Mouse (Mus musculus) intestine, embryonic 16.5 days (tissue): ENCODE measurements around the gene Jph4. TPM values are rescaled to one million over a fixed set of nuclear protein-coding genes. Genes with fewer than 3 reads are reported as not detected.

Experiments
- ATAC-seq: fragments of 200-750 bp; cut with Nextera tagmentation; 2 replicates; pipeline ENCODE4 v1.8.0; 2017; ENCODE audit warnings: moderate TSS enrichment, moderate library complexity
- H3K27ac ChIP-seq: fragments of 300-500 bp; sonication (generic); 2 replicates; pipeline ENCODE4 v1.5.1; 2014; ENCODE audit warnings: mild to moderate bottlenecking, low read length
- H3K27me3 ChIP-seq: fragments of 300-500 bp; sonication (generic); replicated peaks from 2 replicates; pipeline ENCODE4 v1.6.1; 2014; ENCODE audit warnings: low read length, control low read depth, mixed read lengths; ENCODE audit not compliant: control insufficient read depth, insufficient read depth
- H3K36me3 ChIP-seq: fragments of 300-500 bp; sonication (generic); 2 replicates; pipeline ENCODE4 v1.6.1; 2014; ENCODE audit warnings: low read length, control low read depth; ENCODE audit not compliant: control insufficient read depth, insufficient read depth
- H3K4me1 ChIP-seq: fragments of 300-500 bp; sonication (generic); 2 replicates; pipeline ENCODE4 v1.6.1; 2014; ENCODE audit warnings: low read length, control low read depth, mixed read lengths; ENCODE audit not compliant: control insufficient read depth, insufficient read depth
- H3K4me2 ChIP-seq: fragments of 300-500 bp; sonication (generic); 2 replicates; pipeline ENCODE4 v1.6.1; 2014; ENCODE audit warnings: low read depth, low read length, control low read depth
- H3K4me3 ChIP-seq: fragments of 300-500 bp; sonication (generic); 2 replicates; pipeline ENCODE4 v1.5.1; 2014; ENCODE audit warnings: mild to moderate bottlenecking, low read length
- H3K9ac ChIP-seq: fragments of 300-500 bp; sonication (generic); 2 replicates; pipeline ENCODE4 v1.6.1; 2014; ENCODE audit warnings: low read depth, low read length
- H3K9me3 ChIP-seq: fragments of 300-500 bp; sonication (generic); 2 replicates; pipeline ENCODE4 v1.6.1; 2016; ENCODE audit warnings: low read length, control low read depth; ENCODE audit not compliant: control insufficient read depth
- WGBS: fragments of 180-500 bp; shearing (Covaris S2); extraction: QIAGEN DNeasy Blood & Tissue Kit; methylation state at CpG from one replicate; pipeline ENCODE4 v1.1.7; 2014; 5-methylcytosine and 5-hydroxymethylcytosine counted together
- polyA plus RNA-seq: library from polyadenylated mRNA; unstranded; fragments of >200 nt; fragmentation: Nextera tagmentation; extraction: Ambion mirVana; gene quantifications from 2 replicates; pipeline ENCODE4 v1.2.1, GENCODE M21; 2015

Jph4 gene
- polyA plus RNA-seq, 1 experiment from 2014 or later: 0.82 TPM

DNA sequence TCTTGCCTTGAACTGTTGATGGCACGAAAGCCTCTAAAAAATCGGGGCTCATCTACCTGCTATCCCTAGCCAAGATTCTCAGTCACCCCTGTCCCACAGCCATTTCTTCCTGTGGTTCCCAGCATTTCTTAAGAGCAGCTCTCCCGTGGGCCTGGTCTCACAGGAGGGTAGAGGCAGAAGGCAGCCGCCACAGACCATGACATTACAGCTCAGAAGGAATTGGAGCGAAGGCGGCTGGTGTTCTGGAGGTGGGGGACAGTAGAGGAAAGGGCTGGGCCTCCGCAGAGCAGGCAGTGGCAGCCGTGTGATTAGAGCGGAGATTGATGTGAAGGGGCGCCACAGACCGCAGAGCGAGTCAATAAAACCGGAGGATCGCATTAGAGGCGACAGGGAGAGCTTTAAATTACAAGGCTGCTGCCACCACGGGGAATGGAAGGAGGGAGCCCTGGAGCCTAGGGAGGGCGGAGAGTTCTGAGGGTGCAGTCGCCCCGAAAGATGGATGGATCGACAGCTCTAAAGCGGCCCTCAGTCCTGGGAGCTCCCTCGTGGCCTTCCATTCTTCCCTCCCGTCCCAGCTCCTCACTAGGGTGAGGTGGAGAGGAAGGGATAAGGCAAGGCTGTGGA lies 38.3 kb downstream of the Jph4 start:
- Histone ChIP-seq H3K9ac (peak overlapping the region; percentile 3; the same call in 1 of the 2 replicates), H3K27me3 (no peaks in the 10 kb centered on the region), H3K9me3 (no peaks in the 10 kb centered on the region), H3K36me3 (no peaks in the 10 kb centered on the region), H3K4me1 (peaks cover 10% of the 10 kb centered on the region; the same call in 1 of the 2 replicates), H3K27ac (no peak overlapping the region), H3K4me2 (peak overlapping the region; percentile 39; the same call in 1 of the 2 replicates), H3K4me3 (no peak overlapping the region)
- ATAC-seq: peak; percentile 27
- 12% methylated on average over 23 of the region's 23 CpGs for WGBS

DNA sequence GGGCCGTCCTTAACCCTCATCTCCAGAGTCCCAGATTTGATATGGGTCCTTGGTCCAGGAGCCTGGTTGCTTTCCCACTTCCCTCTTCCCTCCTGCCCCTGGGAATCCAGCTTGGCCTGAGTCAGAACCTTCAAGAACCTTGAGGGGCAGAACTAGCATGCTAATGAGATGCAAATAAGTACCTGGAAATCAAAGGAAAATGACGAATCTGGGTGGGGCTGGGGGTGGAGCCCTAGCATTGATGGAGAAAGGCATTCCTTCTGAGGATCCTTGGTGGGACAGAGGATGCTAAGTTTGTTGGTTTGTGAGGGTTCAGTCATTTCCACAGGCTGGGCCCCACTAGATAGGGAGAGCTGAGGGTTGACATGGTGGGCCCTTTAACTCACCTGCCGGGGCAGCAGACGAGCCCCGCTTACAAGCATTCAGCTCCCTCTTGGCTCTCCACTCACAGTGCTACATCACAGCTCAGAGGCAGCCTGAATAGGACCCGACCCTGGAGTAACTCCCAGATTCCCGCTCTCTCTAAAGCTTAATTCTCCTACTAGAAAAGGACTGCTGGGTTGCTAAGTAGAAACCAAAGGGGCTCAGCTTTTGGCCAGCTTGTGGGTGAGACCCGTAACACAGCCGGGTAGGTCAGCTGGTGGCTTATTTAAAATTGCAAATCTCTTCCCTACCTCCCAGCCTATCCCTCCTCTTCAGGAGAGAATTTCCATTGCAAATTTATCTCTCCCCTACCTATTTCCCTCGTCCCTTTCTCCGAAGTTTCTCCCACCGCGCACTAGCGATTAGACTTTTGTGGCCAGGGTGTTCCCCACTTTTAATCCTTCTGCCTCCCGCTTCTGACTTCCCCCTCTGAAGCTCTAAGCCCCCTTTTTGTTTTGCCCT lies 39.0 kb downstream of the Jph4 start:
- WGBS: 53% methylated on average over 15 of the region's 15 CpGs
- Histone ChIP-seq H3K4me1 (peaks cover 10% of the 10 kb centered on the region; the same call in 1 of the 2 replicates), H3K36me3 (no peaks in the 10 kb centered on the region), H3K4me3 (no peak overlapping the region), H3K4me2 (no peak overlapping the region), H3K27ac (no peak overlapping the region), H3K9me3 (no peaks in the 10 kb centered on the region), H3K27me3 (no peaks in the 10 kb centered on the region), H3K9ac (0 out of 2 replicates have a peak overlapping the region, but pooled peaks have one; percentile 3)
- ATAC-seq: no peak

- H3K27ac ChIP-seq: no peak overlapping the region
- H3K4me1 ChIP-seq: peaks cover 10% of the 10 kb centered on the region; the same call in 1 of the 2 replicates
- H3K9me3 ChIP-seq: no peaks in the 10 kb centered on the region
- no peaks in the 10 kb centered on the region for H3K27me3 ChIP-seq
- WGBS: 73% methylated on average over 3 of the region's 3 CpGs
- no peak for ATAC-seq
- no peak overlapping the region for H3K9ac ChIP-seq
- no peak overlapping the region for H3K4me2 ChIP-seq
- H3K36me3 ChIP-seq: no peaks in the 10 kb centered on the region
- H3K4me3 ChIP-seq: no peak overlapping the region
Observed at GRCm38 (mm10) chr14:55076956-55077355, 39.8 kb downstream of the Jph4 start.

- no peak for ATAC-seq
- Histone ChIP-seq H3K4me1 (peaks cover 10% of the 10 kb centered on the region; the same call in 1 of the 2 replicates), H3K4me2 (no peak overlapping the region), H3K27me3 (no peaks in the 10 kb centered on the region), H3K9ac (no peak overlapping the region), H3K36me3 (no peaks in the 10 kb centered on the region), H3K27ac (no peak overlapping the region), H3K4me3 (no peak overlapping the region), H3K9me3 (no peaks in the 10 kb centered on the region)
- 45% methylated on average over 6 of the region's 6 CpGs for WGBS
Observed at GRCm38 (mm10) chr14:55076224-55076623, 40.5 kb downstream of the Jph4 start.

DNA sequence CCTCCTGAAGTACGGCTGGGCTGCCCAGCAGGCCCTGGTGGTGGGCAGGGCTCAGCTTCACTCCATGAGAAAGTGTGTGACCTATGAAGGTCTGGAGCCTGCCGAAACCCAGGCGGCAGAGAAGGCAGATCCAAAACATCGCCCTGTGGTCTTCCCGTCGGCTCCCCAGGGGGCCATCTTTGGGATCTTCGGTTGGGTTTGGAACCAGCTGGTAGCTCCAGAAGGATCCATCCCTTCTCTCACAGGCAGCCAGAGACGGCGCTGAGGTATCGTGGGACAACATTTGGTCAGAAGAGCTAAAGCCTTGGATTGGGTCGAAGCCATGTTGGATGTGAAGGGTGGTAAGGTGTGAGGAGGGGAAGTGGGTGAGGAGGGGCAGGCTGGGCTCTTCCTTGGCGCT lies 42.3 kb downstream of the Jph4 start:
- H3K9ac ChIP-seq: no peak overlapping the region
- no peaks in the 10 kb centered on the region for H3K27me3 ChIP-seq
- ATAC-seq: no peak
- peaks cover 6% of the 10 kb centered on the region; the same call in 1 of the 2 replicates for H3K4me1 ChIP-seq
- H3K4me3 ChIP-seq: no peak overlapping the region
- H3K36me3 ChIP-seq: no peaks in the 10 kb centered on the region
- H3K27ac ChIP-seq: no peak overlapping the region
- H3K9me3 ChIP-seq: no peaks in the 10 kb centered on the region
- H3K4me2 ChIP-seq: no peak overlapping the region
- WGBS: 90% methylated on average over 12 of the region's 12 CpGs

DNA sequence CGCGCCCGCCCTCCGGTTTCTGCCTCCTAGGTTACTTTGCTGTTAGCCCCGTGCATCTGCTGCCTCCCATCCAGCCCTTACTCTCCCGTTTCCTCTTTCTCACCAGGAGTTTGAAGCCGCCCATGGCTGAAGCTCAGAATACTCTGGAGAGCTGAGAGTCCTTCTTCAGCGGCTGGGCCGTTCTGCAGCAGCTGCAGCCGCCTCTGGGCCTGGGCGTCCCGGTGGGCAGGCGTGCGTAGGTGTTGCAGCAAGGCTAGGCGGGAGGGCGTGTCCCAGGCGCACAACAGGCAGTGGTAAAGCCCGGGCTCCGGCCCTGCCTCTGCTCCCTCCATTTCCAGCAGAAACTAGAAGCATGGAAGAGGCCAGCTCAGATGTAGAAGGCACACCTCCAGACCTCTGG lies 45.0 kb downstream of the Jph4 start:
- peak; percentile 56 for ATAC-seq

DNA sequence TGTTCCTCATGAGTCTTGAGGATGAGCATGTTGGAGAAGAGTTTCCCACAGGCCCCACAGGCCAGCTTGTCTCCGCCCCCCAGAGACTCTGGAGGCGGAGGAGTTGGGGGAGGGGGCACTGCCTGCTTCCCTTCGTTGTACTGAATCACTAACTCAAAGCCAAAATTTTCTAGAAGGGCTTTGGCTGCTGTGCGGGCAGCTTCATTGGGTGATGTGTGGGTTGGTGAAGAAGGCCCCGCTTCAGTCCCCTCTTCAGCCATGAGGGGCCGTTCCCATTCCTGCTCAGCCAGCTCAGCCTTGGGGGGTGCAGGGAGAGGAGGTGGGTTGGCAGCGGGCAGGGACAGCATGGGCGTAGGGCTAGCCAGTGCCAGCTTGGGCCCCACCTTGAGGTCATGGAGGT lies 50.7 kb downstream of the Jph4 start:
- Histone ChIP-seq H3K27me3 (no peaks in the 10 kb centered on the region), H3K27ac (no peak overlapping the region), H3K4me2 (no peak overlapping the region), H3K4me1 (peaks cover 8% of the 10 kb centered on the region), H3K9me3 (no peaks in the 10 kb centered on the region), H3K4me3 (no peak overlapping the region), H3K36me3 (no peaks in the 10 kb centered on the region), H3K9ac (no peak overlapping the region)
- ATAC-seq: no peak
- 90% methylated on average over 8 of the region's 8 CpGs for WGBS

More for the DNA sequence above, 45.0 kb downstream of the Jph4 start:
- no peak overlapping the region for H3K4me3 ChIP-seq
- H3K9me3 ChIP-seq: no peaks in the 10 kb centered on the region
- H3K4me2 ChIP-seq: 0 out of 2 replicates have a peak overlapping the region, but pooled peaks have one; percentile 17
- H3K27me3 ChIP-seq: no peaks in the 10 kb centered on the region
- no peaks in the 10 kb centered on the region for H3K4me1 ChIP-seq
- no peaks in the 10 kb centered on the region for H3K36me3 ChIP-seq
- no peak overlapping the region for H3K9ac ChIP-seq
- 27% methylated on average over 19 of the region's 19 CpGs for WGBS
- H3K27ac ChIP-seq: no peak overlapping the region

DNA sequence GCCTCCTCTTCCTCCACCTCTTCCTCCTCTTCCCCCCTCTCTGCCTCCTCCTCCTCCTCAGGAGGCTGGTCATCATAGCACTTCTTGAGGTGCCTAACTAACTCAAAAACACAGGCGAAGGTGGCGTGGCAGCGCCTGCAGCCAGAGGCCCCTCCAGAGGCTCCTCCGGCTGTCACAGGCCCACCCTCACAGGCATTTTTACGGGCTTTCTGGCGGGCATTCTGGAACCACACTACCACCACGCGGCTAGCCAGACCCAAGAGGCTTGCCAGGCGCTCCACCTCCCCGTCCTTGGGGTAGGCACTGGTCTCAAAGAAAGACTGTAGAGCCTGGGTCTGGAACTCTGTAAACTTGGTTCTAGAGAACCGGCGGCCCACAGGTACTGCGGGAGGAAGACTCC lies 51.3 kb downstream of the Jph4 start:
- H3K4me3 ChIP-seq: no peak overlapping the region
- no peak overlapping the region for H3K4me2 ChIP-seq
- WGBS: 88% methylated on average over 13 of the region's 13 CpGs
- no peaks in the 10 kb centered on the region for H3K27me3 ChIP-seq
- no peak overlapping the region for H3K9ac ChIP-seq
- no peak overlapping the region for H3K27ac ChIP-seq
- ATAC-seq: no peak
- peaks cover 8% of the 10 kb centered on the region for H3K4me1 ChIP-seq
- no peaks in the 10 kb centered on the region for H3K36me3 ChIP-seq
- no peaks in the 10 kb centered on the region for H3K9me3 ChIP-seq

DNA sequence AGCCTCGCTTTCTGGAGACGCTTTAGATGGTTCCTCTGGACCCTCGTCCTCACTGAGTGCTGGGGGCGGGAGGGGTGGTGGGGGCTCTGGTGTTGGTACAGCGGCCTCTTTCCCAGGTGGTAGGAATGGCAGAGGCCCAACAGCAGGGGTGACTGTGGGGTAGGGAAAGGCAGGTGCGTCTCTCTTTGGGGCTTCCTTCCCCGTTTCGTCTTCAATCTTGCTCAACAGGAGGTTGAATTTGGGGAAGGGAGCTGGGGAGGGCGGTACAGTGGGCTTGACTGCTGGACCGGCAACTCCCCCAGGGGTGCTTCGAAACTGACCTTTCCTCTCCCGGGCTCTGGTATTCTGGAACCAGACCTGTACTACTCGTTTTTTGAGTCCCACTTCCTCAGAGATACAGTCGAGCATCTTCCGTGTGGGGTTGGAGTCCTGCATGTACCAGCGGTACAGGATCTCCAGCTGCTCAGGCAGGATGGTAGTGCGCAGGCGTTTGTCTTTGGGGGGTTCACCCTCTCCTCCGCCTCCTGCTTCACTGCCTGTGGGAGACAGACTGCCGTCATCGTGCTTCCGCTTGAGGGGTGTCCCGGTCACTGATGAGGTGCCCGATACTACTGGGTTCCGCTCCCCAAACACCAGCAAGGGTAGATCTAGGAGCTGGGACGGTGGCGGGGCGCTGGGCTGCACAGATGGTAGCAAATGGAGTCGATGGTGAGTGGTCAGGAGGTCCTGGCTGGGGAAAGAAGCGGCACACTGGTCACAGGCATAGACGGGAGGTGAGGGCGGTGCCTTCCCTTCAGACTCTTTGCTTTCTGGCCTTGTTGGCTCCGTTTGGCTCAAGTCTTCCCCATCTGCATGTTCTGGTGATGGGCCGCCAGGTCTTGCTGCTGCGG lies 52.0 kb downstream of the Jph4 start:
- no peak overlapping the region for H3K4me2 ChIP-seq
- H3K9ac ChIP-seq: no peak overlapping the region
- no peak overlapping the region for H3K27ac ChIP-seq
- H3K27me3 ChIP-seq: no peaks in the 10 kb centered on the region
- WGBS: 77% methylated on average over 35 of the region's 35 CpGs
- no peaks in the 10 kb centered on the region for H3K9me3 ChIP-seq
- H3K4me3 ChIP-seq: no peak overlapping the region
- no peaks in the 10 kb centered on the region for H3K36me3 ChIP-seq
- peaks cover 10% of the 10 kb centered on the region for H3K4me1 ChIP-seq
- no peak for ATAC-seq
